Mouse (Mus musculus): ENCODE measurements at regions not wholly inside any gene's neighbourhood (a gene's known extent, or its start where the extent isn't known, plus 50 kb on each side); places are given as distances from the start of the nearest gene placed in this dataset.

GRCm38 (mm10) chr14:86301666-86302065 is 839.4 kb downstream of the Diaph3 start:
- no peaks in the 10 kb centered on the region for H3K4me1 ChIP-seq (ENCODE audit: control insufficient read depth in 1 of 2, insufficient read depth in 2 of 2, low read length in 2 of 2)
- no peak overlapping the region for H3K9ac ChIP-seq (ENCODE audit: control insufficient read depth, low read depth, low read length, poor library complexity, severe bottlenecking)
- H3K27me3 ChIP-seq (ENCODE audit: control insufficient read depth in 1 of 2, insufficient read depth in 2 of 2, low read length in 2 of 2) = no peaks in the 10 kb centered on the region
- no peaks in the 10 kb centered on the region for H3K9me3 ChIP-seq (replicated peaks; ENCODE audit: insufficient read depth, low read length)
- no peaks in the 10 kb centered on the region for H3K79me2 ChIP-seq (ENCODE audit: control insufficient read depth, insufficient read depth, low read length, poor library complexity)
- DNase-seq (ENCODE audit: low read depth, low spot score) = no peak
- H3K27ac ChIP-seq (ENCODE audit: control insufficient read depth, low read depth, low read length) = no peak overlapping the region
- no peak for TF ChIP-seq MYB (IDR thresholded peaks at IDR 0.05; ENCODE audit: low read depth, low read length)
- TF ChIP-seq GABPA (IDR thresholded peaks at IDR 0.05; ENCODE audit: low read depth, low read length) = no peak
- H3K36me3 ChIP-seq (ENCODE audit: control insufficient read depth in 1 of 2, insufficient read depth in 2 of 2, low read length in 2 of 2) = no peaks in the 10 kb centered on the region
- no peak overlapping the region for H3K4me3 ChIP-seq (ENCODE audit: control insufficient read depth in 1 of 2, insufficient read depth in 1 of 2, low read depth in 2 of 2, low read length in 2 of 2)

- no peak overlapping the region for H3K27ac ChIP-seq (ENCODE audit: control insufficient read depth, low read depth, low read length)
Measured at GRCm38 (mm10) chr14:86300811-86301210, 840.2 kb downstream of the Diaph3 start.

GRCm38 (mm10) chr14:86297991-86298390 is 843.0 kb downstream of the Diaph3 start:
- no peak overlapping the region for H3K4me3 ChIP-seq (ENCODE audit: control insufficient read depth in 1 of 2, insufficient read depth in 1 of 2, low read depth in 2 of 2, low read length in 2 of 2)
- DNase-seq (ENCODE audit: low read depth, low spot score) = no peak
- H3K9me3 ChIP-seq (replicated peaks; ENCODE audit: insufficient read depth, low read length) = no peaks in the 10 kb centered on the region
- TF ChIP-seq MXI1 (IDR thresholded peaks at IDR 0.05; ENCODE audit: low read depth, low read length) = no peak
- H3K4me1 ChIP-seq (ENCODE audit: control insufficient read depth in 1 of 2, insufficient read depth in 2 of 2, low read length in 2 of 2) = 0 out of 4 replicates have a peak, but pooled peaks cover 0 to 6% of the 10 kb centered on the region in 2 experiments
- no peaks in the 10 kb centered on the region for H3K27me3 ChIP-seq (ENCODE audit: control insufficient read depth in 1 of 2, insufficient read depth in 2 of 2, low read length in 2 of 2)
- no peaks in the 10 kb centered on the region for H3K79me2 ChIP-seq (ENCODE audit: control insufficient read depth, insufficient read depth, low read length, poor library complexity)
- H3K9ac ChIP-seq (ENCODE audit: control insufficient read depth, low read depth, low read length, poor library complexity, severe bottlenecking) = no peak overlapping the region
- H3K27ac ChIP-seq (ENCODE audit: control insufficient read depth, low read depth, low read length) = no peak overlapping the region
- peaks cover 0 to 5% of the 10 kb centered on the region in 2 experiments; a peak in 2 of 4 replicates for H3K36me3 ChIP-seq (ENCODE audit: control insufficient read depth in 1 of 2, insufficient read depth in 2 of 2, low read length in 2 of 2)

More at GRCm38 (mm10) chr14:86300811-86301210, 840.2 kb downstream of the Diaph3 start:
- Histone ChIP-seq H3K79me2 (ENCODE audit: control insufficient read depth, insufficient read depth, low read length, poor library complexity) (no peaks in the 10 kb centered on the region), H3K9me3 (replicated peaks; ENCODE audit: insufficient read depth, low read length) (no peaks in the 10 kb centered on the region), H3K4me3 (ENCODE audit: control insufficient read depth in 1 of 2, insufficient read depth in 1 of 2, low read depth in 2 of 2, low read length in 2 of 2) (no peak overlapping the region), H3K4me1 (ENCODE audit: control insufficient read depth in 1 of 2, insufficient read depth in 2 of 2, low read length in 2 of 2) (no peaks in the 10 kb centered on the region), H3K9ac (ENCODE audit: control insufficient read depth, low read depth, low read length, poor library complexity, severe bottlenecking) (no peak overlapping the region), H3K36me3 (ENCODE audit: control insufficient read depth in 1 of 2, insufficient read depth in 2 of 2, low read length in 2 of 2) (no peaks in the 10 kb centered on the region), H3K27me3 (ENCODE audit: control insufficient read depth in 1 of 2, insufficient read depth in 2 of 2, low read length in 2 of 2) (no peaks in the 10 kb centered on the region)
- no peak for DNase-seq (ENCODE audit: low read depth, low spot score)
- TF ChIP-seq UBTF (IDR thresholded peaks at IDR 0.05; ENCODE audit: borderline replicate concordance, insufficient read depth, low read depth, low read length) = no peak
- no peak for TF ChIP-seq USF2 (IDR thresholded peaks at IDR 0.05; ENCODE audit: borderline replicate concordance in 1 of 2, insufficient read depth in 1 of 2, low read depth in 1 of 2, low read length in 2 of 2)
- TF ChIP-seq MXI1 (IDR thresholded peaks at IDR 0.05; ENCODE audit: low read depth, low read length) = no peak
- TF ChIP-seq RCOR1 (IDR thresholded peaks at IDR 0.05; ENCODE audit: low read depth, low read length) = no peak
- TF ChIP-seq HCFC1 (IDR thresholded peaks at IDR 0.05; ENCODE audit: low read depth, low read length) = no peak
- TF ChIP-seq SMC3 (IDR thresholded peaks at IDR 0.05; ENCODE audit: low read depth, low read length) = no peak
- TF ChIP-seq TAL1 (IDR thresholded peaks at IDR 0.05; ENCODE audit: low read length) = no peak
- TF ChIP-seq ELF1 (IDR thresholded peaks at IDR 0.05; ENCODE audit: low read depth, low read length) = no peak
- no peak for TF ChIP-seq CHD2 (IDR thresholded peaks at IDR 0.05; ENCODE audit: low read length)
- TF ChIP-seq BHLHE40 (IDR thresholded peaks at IDR 0.05; ENCODE audit: borderline replicate concordance, low read depth, low read length) = no peak
- TF ChIP-seq CTCF (IDR thresholded peaks at IDR 0.05 in 2 of 3, conservative IDR thresholded peaks at IDR 0.05 in 1 of 3; ENCODE audit: control insufficient read depth in 1 of 3, insufficient read depth in 1 of 3, low read depth in 2 of 3, low read length in 3 of 3, poor library complexity in 1 of 3, severe bottlenecking in 1 of 3) = no peak
- TF ChIP-seq TCF12 (IDR thresholded peaks at IDR 0.05; ENCODE audit: low read depth, low read length) = no peak

Data from MEL (cell line).